16 mouse cellular contexts compared by ENCODE assay signal in the genomic region with DNA sequence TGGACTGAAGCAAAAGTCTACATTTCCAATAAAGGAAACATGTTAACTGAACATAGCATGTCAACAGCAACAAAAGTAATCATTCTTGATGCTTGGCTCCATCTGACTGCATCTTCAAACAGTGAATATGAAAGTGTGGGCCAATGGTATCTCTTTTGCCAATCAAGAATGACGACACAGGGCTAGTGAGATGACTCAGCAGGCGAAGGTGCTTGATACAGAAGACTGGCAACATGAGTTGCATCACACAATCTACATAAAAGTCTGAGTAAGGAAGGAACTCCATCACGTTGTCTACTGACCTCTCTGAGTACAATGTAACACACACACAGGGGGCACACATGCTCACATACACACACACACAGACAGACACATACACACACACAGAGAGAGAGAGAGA.
"Had no signal": no experiment of that assay in that cellular context is flagged by ENCODE, and none has a peak within 500 bp of the region (broad histone marks: within the 10 kb centered on the region; RNA-seq: fewer than 3 reads in every experiment).

No protein-coding gene starts in this region.

- H3K9ac ChIP-seq: limb, embryonic 12.5 days; liver, embryonic 13.5 days; liver, postnatal 0 days; lung, embryonic 15.5 days; midbrain, embryonic 13.5 days; neural tube, embryonic 15.5 days had no signal

- H3K4me1 ChIP-seq: limb, embryonic 12.5 days; liver, embryonic 13.5 days; lung, embryonic 15.5 days; midbrain, embryonic 13.5 days; neural tube, embryonic 15.5 days had no signal

- ATAC-seq: liver, postnatal 0 days; midbrain, embryonic 13.5 days had no signal

- DNase-seq: kidney, adult 2 months; kidney, postnatal 25 days; liver; liver, embryonic 13.5 days; liver, postnatal 0 days; lung, postnatal 14 days; right cerebral cortex, adult 18-20 months; right cerebral cortex, postnatal 25 days; thymus, postnatal 4 days had no signal

- H3K4me3 ChIP-seq: left cerebral cortex, adult 2 months; limb, embryonic 12.5 days; liver, embryonic 13.5 days; lung, embryonic 15.5 days; midbrain, embryonic 13.5 days; myocyte; neural tube, embryonic 15.5 days had no signal

- H3K27ac ChIP-seq: left cerebral cortex, adult 2 months; limb, embryonic 12.5 days; liver, embryonic 13.5 days; lung, embryonic 15.5 days; macrophage; midbrain, embryonic 13.5 days; neural tube, embryonic 15.5 days had no signal

- H3K9me3 ChIP-seq: limb, embryonic 12.5 days; liver, embryonic 13.5 days; lung, embryonic 15.5 days; midbrain, embryonic 13.5 days; neural tube, embryonic 15.5 days had no signal

- H3K27me3 ChIP-seq: liver, embryonic 13.5 days; lung, embryonic 15.5 days had no signal

- H3K4me2 ChIP-seq: limb, embryonic 12.5 days; liver, embryonic 13.5 days; lung, embryonic 15.5 days; midbrain, embryonic 13.5 days; neural tube, embryonic 15.5 days had no signal

- H3K36me3 ChIP-seq: limb, embryonic 12.5 days; liver, embryonic 13.5 days; lung, embryonic 15.5 days; midbrain, embryonic 13.5 days; neural tube, embryonic 15.5 days had no signal
